Mouse (Mus musculus) v-Abl transformed pro-B cells (cell line): ENCODE data around the gene Wfdc3.

Experiments used
- in situ Hi-C, 2 experiments: fragments of 400-800 bp; cut with MboI; formaldehyde crosslinking; loops; one replicate each; pipeline ENCODE4 v1.15.1; 2025; ENCODE audit not compliant: unreplicated experiment in 2 of 2

Gene Wfdc3

GRCm38 (mm10) chr2:164745843-164746479, at the start of gene Wfdc3, which contains the start of gene Dnttip1:
Wfdc3 (minus strand) TSS chr2:164745931.
Dnttip1 (plus strand) TSS chr2:164745983.
- in situ Hi-C loops = no loop called here

GRCm38 (mm10) chr2:164794293-164794692, 48.6 kb upstream of the Wfdc3 start:
- in situ Hi-C loops = loop anchor here (5.0 to 25.0 kb wide), 4 partner anchors 119 to 493 kb away; partner anchors contain the start of genes Eppin (in 1 of the 2), Slc35c2 (in 1 of the 2) and Wfdc11 (in 1 of the 2)

DNA sequence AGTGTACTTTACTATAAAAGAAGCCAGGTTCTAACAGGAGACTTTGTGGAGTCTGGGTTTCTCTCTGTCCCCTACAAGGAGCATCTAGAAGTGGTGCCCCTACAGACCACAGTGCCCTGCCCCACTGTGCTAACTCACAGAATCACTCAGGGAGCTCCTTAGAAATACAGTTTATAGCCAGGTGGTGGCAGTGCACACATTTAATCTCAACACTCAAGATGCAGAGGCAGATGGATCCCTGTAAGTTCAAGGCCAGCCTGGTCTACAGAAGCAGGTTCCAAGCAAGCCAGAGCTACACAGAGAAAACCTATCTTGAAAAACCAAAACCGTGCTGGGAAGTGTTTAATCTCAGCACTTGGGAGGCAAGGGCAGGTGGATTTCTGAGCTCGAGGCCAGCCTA, 48.0 kb upstream of the Wfdc3 start:
- in situ Hi-C loops = loop anchor here (5.0 to 25.0 kb wide), 4 partner anchors 119 to 494 kb away; partner anchors contain the start of genes Eppin (in 1 of the 2), Slc35c2 (in 1 of the 2) and Wfdc11 (in 1 of the 2)

DNA sequence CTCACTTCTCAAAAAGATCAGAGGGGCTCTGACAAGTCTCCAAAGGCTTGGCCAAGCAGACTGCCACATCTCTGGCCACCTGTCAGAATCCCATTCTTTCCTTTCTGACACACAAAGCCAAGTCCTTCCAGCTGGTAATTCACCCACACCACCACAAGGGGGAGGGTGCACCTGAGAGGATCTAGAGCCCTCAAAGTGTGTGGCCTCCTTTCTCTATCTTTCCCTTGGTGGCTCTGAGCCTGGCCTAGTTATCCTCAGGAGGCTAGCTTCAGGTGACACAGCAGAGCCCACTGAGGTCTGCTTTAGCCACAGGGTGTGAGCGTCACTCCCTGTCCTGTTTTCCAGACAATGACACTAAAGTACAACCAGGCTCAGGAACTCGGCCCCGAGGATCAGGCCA, 47.5 kb upstream of the Wfdc3 start:
- in situ Hi-C loops = loop anchor here (5.0 to 25.0 kb wide), 4 partner anchors 118 to 494 kb away; partner anchors contain the start of genes Eppin (in 1 of the 2), Slc35c2 (in 1 of the 2) and Wfdc11 (in 1 of the 2)

GRCm38 (mm10) chr2:164792400-164793190, 46.9 kb upstream of the Wfdc3 start:
- in situ Hi-C loops = loop anchor here (5.0 to 25.0 kb wide), 4 partner anchors 118 to 495 kb away; partner anchors contain the start of genes Eppin (in 1 of the 2), Slc35c2 (in 1 of the 2) and Wfdc11 (in 1 of the 2)

DNA sequence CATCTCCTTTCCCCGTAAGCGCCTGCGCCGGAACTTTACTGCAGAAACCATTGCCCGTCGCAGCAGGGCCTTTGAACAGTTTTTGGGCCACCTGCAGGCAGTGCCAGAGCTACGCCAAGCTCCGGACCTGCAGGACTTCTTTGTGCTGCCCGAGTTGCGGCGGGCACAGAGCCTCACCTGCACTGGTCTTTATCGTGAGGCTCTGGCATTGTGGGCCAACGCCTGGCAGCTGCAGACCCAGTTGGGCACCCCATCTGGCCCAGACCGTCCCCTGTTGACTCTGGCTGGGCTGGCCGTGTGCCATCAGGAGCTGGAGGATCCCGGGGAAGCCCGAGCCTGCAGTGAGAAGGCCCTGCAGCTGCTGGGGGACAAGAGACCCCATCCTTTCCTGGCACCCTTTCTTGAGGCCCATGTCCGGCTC, 46.1 kb upstream of the Wfdc3 start:
- in situ Hi-C loops = loop anchor here (5.0 to 25.0 kb wide), 4 partner anchors 117 to 495 kb away; partner anchors contain the start of genes Eppin (in 1 of the 2), Slc35c2 (in 1 of the 2) and Wfdc11 (in 1 of the 2)

GRCm38 (mm10) chr2:164790451-164790850, 44.7 kb upstream of the Wfdc3 start:
- in situ Hi-C loops = loop anchor here (5.0 to 25.0 kb wide), 4 partner anchors 116 to 497 kb away; partner anchors contain the start of genes Eppin (in 1 of the 2), Slc35c2 (in 1 of the 2) and Wfdc11 (in 1 of the 2)

DNA sequence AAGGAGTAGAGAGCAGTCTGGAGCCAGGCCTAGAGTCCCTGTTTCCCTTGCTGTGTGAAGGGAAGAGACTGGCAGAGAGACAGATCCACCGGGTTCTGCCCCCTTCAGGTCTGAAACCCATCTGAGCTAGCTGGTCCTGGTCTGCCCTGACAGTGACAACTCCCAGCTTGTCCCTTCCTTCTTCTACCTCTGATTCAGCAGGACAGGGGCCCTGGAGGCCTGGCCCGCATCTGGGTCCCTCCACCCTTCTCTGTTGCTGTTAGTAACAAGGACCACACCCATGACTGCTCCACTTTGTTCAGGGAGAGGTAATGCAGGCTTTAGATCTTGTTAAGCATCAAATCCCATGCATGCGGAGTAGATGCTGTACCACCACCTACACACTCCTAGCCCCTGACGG, 42.7 kb upstream of the Wfdc3 start:
- in situ Hi-C loops = loop anchor here in 1 of 2 experiments (25.0 kb wide), 1 partner anchor 499 kb away; the partner anchor contains the start of gene Slc35c2

DNA sequence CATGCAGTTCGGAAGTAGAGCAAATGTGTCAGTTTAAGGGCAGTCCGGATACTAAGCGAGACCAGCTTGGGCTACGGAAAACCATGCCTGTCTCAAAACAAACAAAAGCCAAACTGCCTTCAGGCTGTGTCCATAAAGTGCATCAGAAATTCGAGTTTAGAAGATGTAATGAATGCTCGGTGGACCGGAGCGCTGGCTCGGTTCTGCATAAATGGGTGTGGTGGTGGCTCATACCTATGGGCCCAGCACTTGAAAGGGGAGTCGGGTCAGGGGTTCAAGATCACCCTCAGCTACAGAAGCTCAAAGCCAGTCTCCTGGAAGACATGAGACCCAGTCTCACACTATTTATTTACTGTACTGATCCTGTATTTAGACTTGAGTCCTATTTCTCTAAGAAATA, 42.0 kb upstream of the Wfdc3 start:
- in situ Hi-C loops = loop anchor here in 1 of 2 experiments (25.0 kb wide), 1 partner anchor 500 kb away; the partner anchor contains the start of gene Slc35c2

DNA sequence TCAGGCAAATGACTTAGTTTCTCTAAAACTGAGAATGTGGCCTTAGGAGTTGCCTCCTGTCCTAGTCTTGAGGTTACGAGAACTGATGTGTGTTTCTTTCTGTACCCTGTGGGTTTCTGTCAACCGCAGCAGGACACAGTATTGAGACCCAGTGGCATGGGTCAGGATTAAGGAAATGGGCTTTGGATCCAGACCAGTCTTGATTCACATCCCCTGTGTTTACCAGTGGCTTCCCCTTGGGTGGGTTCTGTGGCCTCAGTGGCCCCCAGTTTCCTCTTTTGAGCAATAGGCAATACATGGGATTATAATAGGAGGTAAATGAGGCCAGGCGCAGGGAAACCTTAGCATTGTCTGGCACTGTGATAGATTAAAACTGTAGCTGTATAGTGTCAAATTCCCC, 41.3 kb upstream of the Wfdc3 start:
- in situ Hi-C loops = loop anchor here in 1 of 2 experiments (25.0 kb wide), 1 partner anchor 500 kb away; the partner anchor contains the start of gene Slc35c2

- in situ Hi-C loops = loop anchor here in 1 of 2 experiments (25.0 kb wide), 1 partner anchor 501 kb away; the partner anchor contains the start of gene Slc35c2
These were observed 40.7 kb upstream of the Wfdc3 start for GRCm38 (mm10) chr2:164786388-164786885.

DNA sequence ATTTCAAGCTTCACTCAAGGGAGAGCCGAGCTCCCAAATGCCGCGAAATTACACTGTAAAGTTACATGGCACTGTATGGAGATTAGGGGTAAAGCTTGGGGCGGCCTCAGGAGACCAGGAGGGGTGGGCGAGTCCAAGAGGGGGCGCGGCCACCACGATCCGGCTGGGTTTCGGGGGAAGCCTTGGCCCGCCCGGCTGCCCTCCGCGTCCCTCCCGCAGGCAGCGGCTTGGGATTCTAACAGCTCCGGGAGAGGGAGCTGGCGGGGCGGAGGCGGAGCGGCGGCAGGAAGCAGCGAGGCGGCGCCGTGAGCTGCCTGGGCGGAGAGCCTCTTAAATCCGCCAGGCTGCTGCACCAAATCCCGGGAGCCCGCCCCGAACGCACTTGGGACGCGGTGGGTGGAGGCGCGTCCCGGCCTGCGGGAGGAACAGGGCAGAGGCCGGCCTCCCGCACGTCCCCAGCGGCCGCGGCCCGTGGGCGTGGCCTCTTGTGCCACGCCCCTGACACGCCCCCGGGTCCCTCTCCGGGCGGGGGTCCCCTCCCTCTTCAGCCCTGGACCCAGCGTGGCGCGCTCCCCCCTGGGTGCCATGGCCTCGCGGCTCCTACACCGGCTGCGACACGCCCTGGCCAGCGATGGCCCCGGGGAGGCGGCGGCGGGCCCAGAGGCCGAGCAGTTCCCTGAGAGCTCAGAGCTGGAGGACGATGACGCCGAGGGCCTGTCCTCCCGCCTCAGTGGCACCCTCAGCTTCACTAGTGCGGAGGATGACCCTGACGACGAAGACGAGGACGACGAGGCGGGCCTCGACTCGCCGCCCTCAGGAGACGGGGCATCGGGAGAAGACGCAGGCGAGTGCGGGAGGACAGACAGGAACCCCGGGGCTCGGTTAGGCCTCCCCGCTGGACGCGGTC, 40.0 kb upstream of the Wfdc3 start, which contains the start of gene Snx21:
Gene Snx21 (plus strand): TSS at position 343 of the 907 bp plus-strand sequence.
- in situ Hi-C loops = loop anchor here in 1 of 2 experiments (25.0 kb wide), 1 partner anchor 502 kb away; the partner anchor contains the start of gene Slc35c2

GRCm38 (mm10) chr2:164784869-164785420, 39.2 kb upstream of the Wfdc3 start:
- in situ Hi-C loops = loop anchor here in 1 of 2 experiments (25.0 kb wide), 1 partner anchor 502 kb away; the partner anchor contains the start of gene Slc35c2

GRCm38 (mm10) chr2:164783926-164784581, 38.3 kb upstream of the Wfdc3 start:
- in situ Hi-C loops = loop anchor here in 1 of 2 experiments (25.0 kb wide), 1 partner anchor 503 kb away; the partner anchor contains the start of gene Slc35c2

DNA sequence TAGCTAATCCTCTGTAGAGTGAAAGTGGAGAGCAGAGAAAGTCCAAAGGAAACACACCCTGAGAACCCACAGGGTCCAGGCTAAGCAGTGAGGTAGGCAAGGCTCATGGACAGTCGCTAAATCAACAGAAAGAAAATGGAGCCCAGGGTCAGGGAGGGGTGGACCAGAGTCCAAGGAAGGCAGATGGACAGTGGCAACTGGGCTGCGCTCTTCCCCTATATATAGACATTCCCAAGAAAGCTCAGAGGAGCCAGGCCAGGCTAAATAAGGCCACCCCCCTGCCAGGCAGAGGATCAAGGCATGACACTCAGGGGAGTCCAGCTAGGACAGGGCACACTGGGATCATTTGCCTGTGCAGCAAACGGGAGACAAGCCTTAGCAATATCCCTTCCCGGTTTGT, 36.1 kb upstream of the Wfdc3 start:
- in situ Hi-C loops = loop anchor here in 1 of 2 experiments (25.0 kb wide), 1 partner anchor 505 kb away; the partner anchor contains the start of gene Slc35c2

DNA sequence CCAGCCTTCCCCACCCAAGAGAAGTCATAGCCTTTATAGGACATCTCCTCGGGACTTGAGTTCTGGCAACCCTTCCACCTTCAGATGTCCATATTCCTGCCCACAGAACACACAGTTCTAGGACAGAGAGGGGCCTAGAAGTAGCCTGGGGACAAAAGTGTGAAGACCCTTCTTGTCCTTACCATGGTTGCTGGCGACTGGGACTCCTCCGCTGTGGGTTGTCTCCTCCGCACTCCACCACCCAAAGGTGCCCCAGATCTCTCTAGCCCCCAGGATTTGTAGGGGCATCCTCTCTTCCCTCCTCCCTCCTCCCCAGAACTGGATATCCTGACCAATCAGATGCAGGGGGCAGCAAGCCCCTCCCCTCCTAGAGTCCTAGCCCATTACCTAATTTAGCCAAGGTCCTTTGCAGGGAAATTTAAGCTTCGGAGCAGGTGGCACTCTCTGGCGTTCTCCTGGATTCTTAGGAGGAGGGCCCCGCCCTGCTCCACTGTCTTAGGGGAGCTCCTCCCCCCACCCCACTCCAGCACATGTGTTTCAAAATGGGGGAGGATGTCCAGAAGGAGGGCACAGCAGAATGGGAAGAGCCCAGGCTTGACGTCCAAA, 33.9 kb upstream of the Wfdc3 start, which contains the start of gene Tnnc2:
Gene Tnnc2 (minus strand): TSS at position 487 of the 606 bp plus-strand sequence.
- in situ Hi-C loops = loop anchor here in 1 of 2 experiments (25.0 kb wide), 1 partner anchor 508 kb away; the partner anchor contains the start of gene Slc35c2

GRCm38 (mm10) chr2:164778809-164779208, 33.1 kb upstream of the Wfdc3 start:
- in situ Hi-C loops = loop anchor here in 1 of 2 experiments (25.0 kb wide), 1 partner anchor 508 kb away; the partner anchor contains the start of gene Slc35c2
